8 mouse cellular contexts compared by ENCODE assay signal in the genomic region with DNA sequence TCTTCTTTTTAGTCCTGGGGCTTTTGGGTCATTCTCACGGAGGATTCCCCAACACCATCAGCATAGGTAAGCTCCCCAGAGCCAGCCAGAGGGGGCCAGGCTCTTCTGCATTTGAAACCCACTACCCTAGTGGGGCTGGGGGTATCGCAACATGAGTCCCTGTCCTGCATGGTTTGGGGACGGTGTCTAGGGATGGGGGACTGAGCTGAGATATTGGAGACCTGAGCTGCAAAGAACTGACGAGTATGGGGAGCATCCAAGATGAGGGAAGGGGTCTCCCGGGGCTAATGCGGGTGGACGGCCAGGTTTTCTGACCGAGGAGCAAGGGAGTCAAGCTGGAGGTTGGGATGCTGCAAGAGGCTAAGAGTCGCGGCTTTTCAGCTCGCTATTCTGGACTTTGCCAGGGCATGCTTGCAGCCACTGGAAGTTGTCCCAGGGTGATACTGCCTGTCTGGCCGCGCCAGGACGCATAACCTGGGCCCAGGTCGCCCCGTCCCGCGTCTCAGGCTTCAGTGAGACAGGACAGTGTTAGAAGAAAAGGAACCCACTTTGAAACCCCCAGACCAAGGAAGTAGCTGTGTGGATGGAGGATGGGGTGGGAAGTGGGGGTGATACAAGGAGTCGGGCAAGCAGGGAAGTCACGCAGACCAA. TPM values are rescaled to one million over a fixed set of nuclear protein-coding genes. Genes with fewer than 3 reads are reported as not detected.
DNase-seq lines count a peak whose midpoint lies in the region; ATAC-seq and TF ChIP-seq lines count a peak whose summit lies in the region.

No protein-coding gene starts in this region.

- H3K27ac ChIP-seq in forebrain, embryonic 15.5 days (replicated peaks) = peak overlapping the region; percentile 43
- peak overlapping the region; percentile 22; the same call in 1 of the 2 replicates for H3K27ac ChIP-seq in intestine, embryonic 14.5 days (ENCODE audit: low read depth)
- H3K27ac ChIP-seq in liver, embryonic 14.5 days = no peak overlapping the region

- DNase-seq in CD4-positive, CD25-positive, alpha-beta regulatory T cell, adult 2 months (ENCODE audit: low read depth, low spot score) = peak; percentile 5
- peak; percentile 12 for DNase-seq in R1 (ENCODE audit: low read depth, low spot score)
- DNase-seq in intestine, embryonic 14.5 days (ENCODE audit: low spot score) = peak; percentile 56
- no peak for DNase-seq in liver, embryonic 14.5 days (ENCODE audit: low read depth in 3 of 3, low spot score in 3 of 3)
- DNase-seq in retina, embryonic 14.5 days (ENCODE audit: low spot score) = peak; percentile 16
- DNase-seq in ovary, adult 18-20 months (ENCODE audit: low spot score) = no peak

- H3K9me3 ChIP-seq in forebrain, embryonic 15.5 days = no peaks in the 10 kb centered on the region
- H3K9me3 ChIP-seq in intestine, embryonic 14.5 days (ENCODE audit: control insufficient read depth, low read length) = no peaks in the 10 kb centered on the region
- no peaks in the 10 kb centered on the region for H3K9me3 ChIP-seq in liver, embryonic 14.5 days (ENCODE audit: control insufficient read depth, low read length)

- peak overlapping the region; percentile 49 for H3K4me3 ChIP-seq in forebrain, embryonic 15.5 days
- H3K4me3 ChIP-seq in intestine, embryonic 14.5 days (ENCODE audit: low read depth, low read length) = peak overlapping the region; percentile 45
- H3K4me3 ChIP-seq in liver, embryonic 14.5 days (ENCODE audit: insufficient read depth in 1 of 2, low read depth in 2 of 2, low read length in 2 of 2) = peak overlapping the region; percentile 33 to 38

- H3K4me2 ChIP-seq in forebrain, embryonic 15.5 days (replicated peaks) = peak overlapping the region; percentile 60
- peak overlapping the region; percentile 58 for H3K4me2 ChIP-seq in intestine, embryonic 14.5 days (ENCODE audit: low read length)
- H3K4me2 ChIP-seq in liver, embryonic 14.5 days (ENCODE audit: low read depth) = peak overlapping the region; percentile 57

- TF ChIP-seq EP300 in liver, embryonic 14.5 days (IDR thresholded peaks at IDR 0.05; ENCODE audit: low read depth) = no peak

- H3K27me3 ChIP-seq in forebrain, embryonic 15.5 days = no peaks in the 10 kb centered on the region
- H3K27me3 ChIP-seq in intestine, embryonic 14.5 days (replicated peaks; ENCODE audit: control insufficient read depth, insufficient read depth, low read length) = no peaks in the 10 kb centered on the region
- H3K27me3 ChIP-seq in liver, embryonic 14.5 days (ENCODE audit: control insufficient read depth, insufficient read depth, low read length) = peaks cover 13% of the 10 kb centered on the region

- WGBS in forebrain, embryonic 15.5 days = 20% methylated on average over 20 of the region's 20 CpGs
- WGBS in intestine, embryonic 14.5 days = 13% methylated on average over 20 of the region's 20 CpGs
- WGBS in liver, embryonic 14.5 days (ENCODE audit: insufficient replicate concordance) = 11% methylated on average over 20 of the region's 20 CpGs

- ATAC-seq in CD4-positive, CD25-positive, alpha-beta regulatory T cell, adult 4 months = no peak
- peak; percentile 58 for ATAC-seq in forebrain, embryonic 15.5 days (replicated peaks)
- ATAC-seq in intestine, embryonic 14.5 days (replicated peaks; ENCODE audit: low FRiP score, low TSS enrichment, low read depth) = 0 out of 2 replicates have a peak, but pooled peaks have one; percentile 36
- no peak for ATAC-seq in liver, embryonic 14.5 days (ENCODE audit: insufficient read depth)

- peak overlapping the region; percentile 53 for H3K9ac ChIP-seq in forebrain, embryonic 15.5 days (replicated peaks)
- peak overlapping the region; percentile 8; the same call in 1 of the 2 replicates for H3K9ac ChIP-seq in intestine, embryonic 14.5 days (ENCODE audit: low read length)
- H3K9ac ChIP-seq in liver, embryonic 14.5 days (replicated peaks) = no peak overlapping the region

- H3K36me3 ChIP-seq in forebrain, embryonic 15.5 days = no peaks in the 10 kb centered on the region
- no peaks in the 10 kb centered on the region for H3K36me3 ChIP-seq in intestine, embryonic 14.5 days (ENCODE audit: control insufficient read depth, insufficient read depth, low read length)
- no peaks in the 10 kb centered on the region for H3K36me3 ChIP-seq in liver, embryonic 14.5 days (replicated peaks; ENCODE audit: control insufficient read depth, insufficient read depth, low read depth)

- H3K4me1 ChIP-seq in forebrain, embryonic 15.5 days = peaks cover 4% of the 10 kb centered on the region; the same call in 1 of the 2 replicates
- H3K4me1 ChIP-seq in intestine, embryonic 14.5 days (replicated peaks; ENCODE audit: control insufficient read depth, insufficient read depth, low read length) = no peaks in the 10 kb centered on the region
- 0 out of 4 replicates have a peak, but pooled peaks cover 0 to 3% of the 10 kb centered on the region in 2 experiments for H3K4me1 ChIP-seq in liver, embryonic 14.5 days (replicated peaks; ENCODE audit: control insufficient read depth in 2 of 2, insufficient read depth in 2 of 2, low read length in 1 of 2)

- no peak for TF ChIP-seq CTCF in liver, embryonic 14.5 days (IDR thresholded peaks at IDR 0.05; ENCODE audit: low read depth)

RNA-seq across cellular contexts. Expression of a gene that starts 1.1 kb away (rescaled TPM):
- polyA plus RNA-seq in CD4-positive, CD25-positive, alpha-beta regulatory T cell, adult 4 months (2017; shearing (Covaris generic)) = not detected
- 13.6 and 15.3 TPM in 2 replicates for polyA plus RNA-seq in forebrain, embryonic 15.5 days (2015; fragmentation: Nextera tagmentation; extraction: Ambion mirVana)
- polyA plus RNA-seq in intestine, embryonic 14.5 days (2014; fragmentation: Nextera tagmentation; extraction: Ambion mirVana) = 7.6 and 8.4 TPM in 2 replicates
- polyA plus RNA-seq in liver, embryonic 14.5 days (2012; rRNA removed) = 1.1 and 1.6 TPM in 2 replicates
- 1.1 TPM in 2 replicates for polyA plus RNA-seq in liver, embryonic 14.5 days (2014; fragmentation: Nextera tagmentation; extraction: Ambion mirVana)

Comparison
In these comparisons a context has a peak if more than half of its experiments do, and no peak if none do; other contexts are left out.
1. DNase-seq: peak in CD4-positive, CD25-positive, alpha-beta regulatory T cell, adult 2 months (single experiment), R1 (single experiment), intestine, embryonic 14.5 days (single experiment) and retina, embryonic 14.5 days (single experiment); none in liver, embryonic 14.5 days (0 of 3) and ovary, adult 18-20 months (single experiment).
2. ATAC-seq: peak in forebrain, embryonic 15.5 days (single experiment) and intestine, embryonic 14.5 days (single experiment); none in CD4-positive, CD25-positive, alpha-beta regulatory T cell, adult 4 months (single experiment) and liver, embryonic 14.5 days (single experiment).
3. Peak in every context shown above with its lines, with median percentiles within 50 percentile points of each other: H3K4me2 ChIP-seq and H3K4me3 ChIP-seq.